Mouse (Mus musculus): ENCODE data around the gene Zbtb48.

Gene Zbtb48

DNA sequence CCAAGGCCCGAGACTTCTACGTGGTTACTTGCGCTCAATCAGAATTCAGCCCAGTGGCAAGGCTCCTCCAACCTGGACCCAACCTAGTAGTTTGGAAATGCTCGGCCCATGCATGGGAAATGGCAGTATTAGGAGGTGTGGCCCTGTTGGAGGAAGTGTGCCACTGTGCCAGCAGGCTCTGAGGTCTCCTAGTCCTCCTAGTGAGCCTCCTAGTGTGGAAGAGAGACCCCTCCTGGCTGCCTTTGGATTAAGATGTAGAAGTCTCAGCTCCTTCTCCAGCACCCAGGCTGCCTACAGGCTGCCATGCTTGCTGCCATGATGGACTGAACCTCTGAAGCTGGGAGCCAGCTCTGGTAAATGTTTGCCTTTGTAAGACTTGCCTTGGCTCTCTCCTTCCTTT, 2.5 kb upstream of the Zbtb48 start:
- no peak for DNase-seq (ENCODE audit: low spot score in 2 of 2)

DNA sequence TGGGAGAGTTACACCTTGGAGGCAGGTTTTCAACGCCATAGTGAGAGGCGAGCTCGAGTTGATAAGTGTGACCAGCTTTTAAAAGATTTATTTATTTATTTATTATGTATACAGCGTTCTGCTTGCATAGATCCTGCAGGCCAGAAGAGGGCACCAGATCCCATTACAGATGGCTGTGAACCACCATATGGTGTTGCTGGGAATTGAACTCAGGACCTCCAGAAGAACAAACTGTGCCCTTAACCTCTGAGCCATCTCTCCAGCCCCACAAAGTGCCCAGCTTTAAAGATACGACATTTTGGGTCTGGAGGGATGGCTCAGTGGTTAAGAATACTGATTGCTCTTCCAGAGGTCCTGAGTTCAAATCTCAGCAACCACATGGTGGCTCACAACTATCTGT, 1.6 kb upstream of the Zbtb48 start:
- DNase-seq (ENCODE audit: low spot score in 2 of 2) = no peak

DNA sequence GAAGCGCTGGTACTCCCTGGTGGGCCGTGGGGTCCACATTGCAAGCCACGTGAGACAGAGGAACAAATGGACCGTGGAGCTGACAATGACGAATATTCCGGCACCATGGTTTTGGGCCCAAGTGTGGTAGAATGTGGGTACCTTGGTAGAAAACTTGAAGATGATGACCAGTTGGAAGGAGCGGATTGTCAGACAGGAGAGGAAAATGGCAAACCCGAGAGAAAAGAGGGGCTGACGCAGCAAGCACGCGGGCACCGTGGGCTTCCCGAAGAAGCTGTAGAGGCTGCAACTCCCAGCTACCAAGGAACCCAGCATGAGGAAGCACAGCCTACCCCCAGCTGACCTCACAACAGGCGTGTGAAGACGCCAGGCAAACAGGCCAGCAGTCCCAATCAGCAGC, 985 bp upstream of the Zbtb48 start:
- DNase-seq (ENCODE audit: low spot score in 2 of 2) = no peak

DNA sequence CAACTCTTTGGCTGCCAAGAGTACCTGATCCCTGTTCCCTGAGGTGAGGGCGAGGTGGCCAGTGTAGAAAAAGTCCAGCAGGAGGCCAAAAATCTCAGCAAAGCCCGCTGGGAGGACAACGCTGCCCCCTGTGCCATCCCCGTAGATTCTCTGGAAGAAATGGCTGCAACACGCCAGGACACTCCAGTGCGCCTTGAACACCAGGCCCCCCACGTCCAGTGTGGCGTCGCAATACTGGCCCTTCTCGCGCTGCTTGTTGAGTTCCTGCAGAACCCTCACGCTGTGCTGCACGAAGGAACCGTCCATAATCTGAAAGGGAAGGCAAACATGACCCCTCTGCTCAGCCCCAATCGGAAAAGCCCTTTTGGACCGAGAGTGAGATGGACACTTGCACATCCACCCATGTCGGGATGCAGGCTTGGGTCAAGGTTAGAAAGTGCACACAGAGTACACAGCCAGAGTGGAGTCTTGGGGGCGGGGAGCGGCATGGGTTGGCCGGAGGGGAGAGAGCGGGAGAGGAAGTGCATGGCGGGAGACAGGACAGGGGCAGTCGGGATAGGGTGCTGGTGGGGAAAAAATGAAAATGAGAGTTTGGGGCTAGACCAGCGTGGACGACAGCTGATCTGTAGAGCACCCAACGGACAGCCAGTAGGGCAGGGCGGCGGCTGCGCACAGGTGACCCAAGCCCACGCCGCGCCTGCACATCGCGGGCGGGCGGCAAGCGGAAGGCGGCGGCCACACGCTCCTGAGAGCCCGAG, 541 bp downstream of the Zbtb48 start:
- DNase-seq (ENCODE audit: low spot score in 2 of 2) = no peak

DNA sequence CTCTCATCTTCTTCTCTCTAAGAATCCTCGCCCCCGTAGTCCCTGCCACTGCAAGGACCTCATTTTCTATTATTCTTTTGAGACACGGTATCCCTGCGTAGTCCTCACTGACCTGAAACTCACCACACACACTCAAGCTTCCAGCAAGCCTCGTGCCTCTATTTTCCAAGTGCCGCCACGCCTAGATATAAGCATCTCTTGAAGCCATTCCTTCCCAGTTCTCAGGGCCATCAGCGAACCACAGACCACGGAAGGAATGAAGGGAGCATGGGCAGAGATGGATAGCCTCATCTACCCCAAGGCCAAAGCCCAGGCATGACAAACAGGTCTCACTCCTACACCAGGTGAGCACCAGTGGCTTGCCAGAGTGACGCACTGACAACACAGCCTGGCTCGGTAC, 2.9 kb downstream of the Zbtb48 start:
- DNase-seq (ENCODE audit: low spot score in 2 of 2) = no peak

- DNase-seq (ENCODE audit: low spot score in 2 of 2) = no peak
Measured at GRCm38 (mm10) chr4:152022506-152022905, 5.0 kb downstream of the Zbtb48 start.

DNA sequence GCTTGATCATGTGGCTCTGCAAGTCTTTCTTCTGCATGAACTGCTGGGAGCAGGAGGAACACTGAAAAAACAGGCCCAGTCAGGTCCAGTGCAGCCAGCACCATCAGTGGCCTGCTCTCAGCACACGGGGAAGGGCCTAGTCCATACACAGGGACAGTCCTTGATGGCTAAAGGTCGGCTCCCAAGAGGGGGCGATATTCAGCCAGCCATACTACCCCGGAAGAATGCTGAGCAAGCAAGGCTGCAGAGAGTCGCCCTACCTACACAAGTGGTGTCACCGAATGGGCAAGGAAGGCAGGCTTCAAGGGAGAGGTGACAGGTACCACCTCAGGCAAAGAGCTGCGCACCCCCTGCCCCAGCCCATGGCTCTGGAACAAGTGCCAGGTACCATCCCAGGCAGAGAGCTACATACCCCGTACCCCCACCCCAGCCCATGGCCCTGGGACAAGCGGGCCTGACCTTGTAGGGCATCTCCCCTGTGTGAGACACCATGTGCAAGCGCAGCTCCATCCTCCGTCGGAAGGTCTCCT, 5.8 kb downstream of the Zbtb48 start:
- no peak for DNase-seq (ENCODE audit: low spot score in 2 of 2)

- no peak for DNase-seq (ENCODE audit: low spot score in 2 of 2)
Measured at GRCm38 (mm10) chr4:152020024-152020423, 7.4 kb downstream of the Zbtb48 start.

GRCm38 (mm10) chr4:152019073-152019472, 8.4 kb downstream of the Zbtb48 start:
- DNase-seq (ENCODE audit: low spot score in 2 of 2) = no peak

GRCm38 (mm10) chr4:152013036-152013813, 14.2 kb downstream of the Zbtb48 start:
- DNase-seq (ENCODE audit: low spot score in 2 of 2) = no peak

DNA sequence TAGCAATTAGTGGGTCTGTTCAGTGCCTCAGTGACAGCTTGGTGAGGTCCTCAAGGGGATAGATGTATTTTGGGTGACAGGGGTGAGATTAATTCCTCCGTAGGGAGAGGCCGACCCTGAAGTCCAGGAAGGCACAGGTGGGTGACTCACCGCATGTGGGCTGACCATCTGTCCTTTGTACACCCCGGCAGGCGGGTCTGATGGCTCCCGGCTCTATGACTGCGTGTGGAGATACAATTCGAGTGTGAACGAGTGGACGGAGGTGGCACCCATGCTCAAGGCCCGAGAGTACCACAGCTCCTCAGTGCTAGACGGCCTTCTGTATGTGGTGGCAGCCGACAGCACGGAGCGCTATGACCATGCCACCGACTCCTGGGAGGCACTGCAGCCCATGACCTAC, 15.4 kb downstream of the Zbtb48 start:
- DNase-seq (ENCODE audit: low spot score in 2 of 2) = no peak

DNA sequence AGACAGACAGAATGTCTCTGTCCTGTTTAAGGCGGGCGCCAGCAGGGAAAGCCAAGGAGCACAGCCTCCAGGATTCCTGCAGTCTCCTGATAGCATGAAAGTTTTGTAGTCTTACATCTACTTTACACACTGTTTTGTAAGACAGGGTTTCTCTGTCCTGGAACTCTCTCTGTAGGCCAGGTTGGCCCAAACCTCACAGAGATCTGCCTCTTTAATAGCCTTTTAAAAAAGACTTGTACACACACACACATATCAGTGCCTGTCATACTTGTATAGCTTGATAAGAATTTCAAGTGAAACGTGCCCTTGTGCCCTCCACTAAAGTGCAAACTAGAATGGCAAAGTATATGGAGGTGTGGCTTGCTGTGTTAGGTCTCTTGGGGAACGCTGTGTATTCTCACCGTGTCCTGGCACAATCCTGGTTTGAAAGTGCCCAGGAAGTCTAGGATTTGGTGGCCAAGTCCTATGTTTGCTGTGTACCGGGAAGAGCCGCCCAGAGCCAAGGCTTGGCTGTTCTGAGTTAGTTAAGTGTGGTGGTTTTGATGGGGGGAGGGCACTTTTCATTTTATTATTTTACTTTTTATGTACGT, 16.2 kb downstream of the Zbtb48 start:
- DNase-seq (ENCODE audit: low spot score in 2 of 2) = no peak

DNA sequence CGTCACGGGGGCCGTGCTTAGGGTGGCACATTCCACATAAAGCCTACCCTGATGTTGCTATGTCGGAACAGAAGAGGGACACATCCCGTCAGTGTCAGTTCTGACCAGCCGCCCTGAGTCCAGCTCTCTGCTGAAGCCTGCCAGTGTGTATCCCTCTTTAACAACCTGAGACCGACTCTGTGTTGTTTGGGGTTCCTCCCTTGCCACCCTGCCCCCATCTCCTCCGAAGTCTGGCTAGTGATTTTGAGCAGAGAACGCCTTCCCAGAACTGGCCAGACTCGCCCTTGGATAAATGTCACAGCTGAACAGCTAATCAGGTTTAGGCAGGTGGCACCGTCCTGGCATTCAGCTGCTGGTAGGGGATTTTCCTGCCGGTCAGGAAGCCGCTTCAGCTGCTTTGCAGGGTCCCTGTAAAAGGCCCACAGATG, 16.8 kb downstream of the Zbtb48 start:
- DNase-seq (ENCODE audit: low spot score in 2 of 2) = peak in 1 of 2 experiments; percentile 70

DNA sequence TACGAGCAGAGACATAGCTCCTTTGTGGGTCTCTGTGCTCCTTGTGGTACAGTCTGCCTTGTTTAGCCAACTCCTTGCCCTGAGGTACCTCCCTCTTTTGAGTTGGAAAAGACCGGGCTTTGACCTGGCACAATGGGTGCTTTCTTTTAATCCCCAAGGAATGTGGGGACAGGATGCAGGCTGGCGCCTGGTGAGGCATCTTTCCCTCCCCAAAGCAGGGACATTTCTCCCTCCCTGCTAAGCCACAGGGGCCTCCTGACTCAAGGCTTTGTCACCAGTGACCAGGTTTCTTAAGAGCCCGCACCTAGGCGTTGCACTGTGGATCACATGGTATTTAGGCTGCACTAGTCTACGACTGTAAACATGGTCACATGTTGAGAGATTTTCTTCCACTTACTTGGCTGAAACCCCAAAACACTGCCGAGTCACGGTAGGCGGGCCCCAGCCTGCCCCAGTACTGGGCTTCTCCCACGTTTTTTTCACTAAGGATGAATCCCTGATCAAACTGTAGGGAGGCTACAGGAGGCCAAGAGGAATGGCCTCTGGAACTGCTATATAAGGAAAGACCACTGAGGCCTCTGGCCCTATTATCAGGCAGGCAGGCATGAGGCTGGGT, 17.3 kb downstream of the Zbtb48 start:
- peak; percentile 63 to 70 for DNase-seq (ENCODE audit: low spot score in 2 of 2)

DNA sequence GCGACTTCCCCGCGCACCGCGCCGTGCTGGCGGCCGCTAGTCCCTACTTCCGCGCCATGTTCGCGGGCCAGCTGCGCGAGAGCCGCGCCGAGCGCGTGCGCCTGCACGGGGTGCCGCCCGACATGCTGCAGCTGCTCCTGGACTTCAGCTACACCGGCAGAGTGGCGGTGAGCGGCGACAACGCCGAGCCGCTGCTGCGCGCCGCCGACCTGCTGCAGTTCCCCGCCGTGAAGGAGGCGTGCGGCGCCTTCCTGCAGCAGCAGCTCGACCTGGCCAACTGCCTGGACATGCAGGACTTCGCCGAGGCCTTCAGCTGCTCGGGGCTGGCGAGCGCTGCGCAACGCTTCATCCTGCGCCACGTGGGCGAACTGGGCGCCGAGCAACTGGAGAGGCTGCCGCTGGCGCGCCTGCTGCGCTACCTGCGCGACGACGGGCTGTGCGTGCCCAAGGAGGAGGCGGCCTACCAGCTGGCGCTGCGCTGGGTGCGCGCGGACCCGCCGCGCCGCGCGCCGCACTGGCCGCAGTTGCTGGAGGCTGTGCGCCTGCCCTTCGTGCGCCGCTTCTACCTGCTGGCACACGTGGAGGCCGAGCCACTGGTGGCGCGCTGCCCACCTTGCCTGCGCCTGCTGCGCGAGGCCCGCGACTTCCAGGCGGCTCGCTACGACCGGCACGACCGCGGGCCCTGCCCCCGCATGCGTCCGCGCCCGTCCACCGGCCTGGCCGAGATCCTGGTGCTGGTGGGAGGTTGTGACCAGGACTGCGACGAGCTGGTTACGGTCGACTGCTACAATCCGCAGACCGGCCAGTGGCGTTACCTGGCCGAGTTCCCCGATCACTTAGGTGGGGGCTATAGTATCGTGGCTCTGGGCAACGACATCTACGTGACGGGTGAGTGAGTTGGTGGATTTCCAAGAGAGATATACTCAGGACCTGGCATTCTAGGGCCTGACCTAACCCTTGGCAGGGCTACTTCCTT, 18.1 kb downstream of the Zbtb48 start:
- DNase-seq (ENCODE audit: low spot score in 2 of 2) = peak; percentile 48 to 78

GRCm38 (mm10) chr4:152008622-152009075, 18.8 kb downstream of the Zbtb48 start, which contains the start of gene Klhl21:
Klhl21 (plus strand) TSS chr4:152008803.
- peak; percentile 90 to 94 for DNase-seq (ENCODE audit: low spot score in 2 of 2)

GRCm38 (mm10) chr4:152008148-152008500, 19.3 kb downstream of the Zbtb48 start:
- no peak for DNase-seq (ENCODE audit: low spot score in 2 of 2)

- no peak for DNase-seq (ENCODE audit: low spot score in 2 of 2)
Measured at GRCm38 (mm10) chr4:152007481-152008147, 19.9 kb downstream of the Zbtb48 start.

- no peak for DNase-seq (ENCODE audit: low spot score in 2 of 2)
Measured at GRCm38 (mm10) chr4:152006812-152007211, 20.7 kb downstream of the Zbtb48 start.

GRCm38 (mm10) chr4:152006137-152006536, 21.3 kb downstream of the Zbtb48 start:
- DNase-seq (ENCODE audit: low spot score in 2 of 2) = no peak
